Mouse (Mus musculus) fibroblast of lung, adult 2 months (primary cell): ENCODE results near the gene Cd151.

Experiments
- DNase-seq: peaks from one replicate; pipeline ENCODE4 v3.0.0-alpha.2; 2011; ENCODE audit warnings: low read depth

Gene Cd151

DNA sequence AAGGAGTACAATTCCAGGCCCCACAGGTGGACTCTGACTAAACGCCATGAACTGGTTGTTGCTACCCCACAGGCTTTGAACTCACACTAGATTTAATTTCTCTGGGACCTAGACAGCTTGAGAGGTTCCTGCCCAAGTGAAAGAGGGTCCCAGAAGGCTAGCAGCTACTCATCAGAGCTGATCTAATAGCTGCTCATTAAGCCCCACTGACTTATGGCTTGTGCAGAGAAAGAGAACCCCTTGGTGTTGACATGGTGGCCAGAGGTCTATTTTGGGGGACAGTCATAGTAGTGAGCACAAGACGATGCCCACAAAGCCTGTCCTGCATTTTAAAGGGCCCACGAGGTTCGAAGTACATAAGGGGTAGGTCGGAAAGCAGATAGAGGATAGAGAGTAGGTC lies 7.0 kb downstream of the Cd151 start:
- no peak for DNase-seq

DNA sequence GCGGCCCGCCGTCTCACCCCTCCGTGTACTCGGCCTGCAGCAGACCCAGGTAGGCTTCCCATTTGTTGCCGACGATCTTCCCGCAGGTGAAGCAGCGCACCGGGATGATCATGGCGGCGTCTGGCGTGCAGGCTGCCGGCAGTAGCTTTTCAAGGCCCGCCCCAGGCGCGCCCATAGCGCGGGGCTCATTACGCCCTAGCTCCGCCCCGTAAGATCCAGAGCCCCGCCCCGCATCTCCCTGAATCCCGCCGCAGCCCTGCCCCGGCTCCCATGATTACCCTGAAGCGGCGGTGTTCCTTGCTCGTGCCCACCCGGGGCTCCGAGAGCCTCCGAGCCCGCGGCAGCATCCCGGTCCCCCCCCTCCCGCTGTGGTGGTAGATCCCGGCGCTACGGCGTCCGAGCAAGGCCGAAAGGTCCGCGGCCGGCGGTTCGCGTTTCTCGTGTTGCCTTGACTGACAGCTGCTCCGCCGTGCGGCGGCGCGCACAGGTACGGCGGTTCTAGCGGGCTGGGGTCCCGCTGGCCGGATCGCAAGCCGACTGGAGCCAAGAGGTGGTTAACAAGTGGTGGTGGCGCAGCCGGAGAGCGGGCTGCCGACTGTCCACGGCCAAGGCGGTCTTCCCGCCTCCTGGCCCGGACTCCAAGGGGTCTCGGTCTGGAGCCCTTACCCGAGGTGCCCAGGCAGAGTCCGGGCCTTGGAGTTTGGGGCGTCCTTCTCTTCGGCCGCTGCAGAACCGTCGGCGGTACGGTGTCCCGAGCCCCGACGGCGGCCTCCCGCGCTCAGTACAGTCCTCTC lies 8.0 kb downstream of the Cd151 start, which contains the start of the genes Polr2l and Tspan4:
Gene Polr2l, minus strand, starts transcription at position 122 of the 794 bp plus-strand sequence.
Gene Tspan4, plus strand, starts transcription at position 230 of the 794 bp plus-strand sequence.
- DNase-seq, result no peak

GRCm38 (mm10) chr7:141475805-141476158 lies 8.6 kb downstream of the Cd151 start:
- DNase-seq, result no peak

- DNase-seq, result peak; percentile 76
Measured at GRCm38 (mm10) chr7:141476226-141476980, 9.2 kb downstream of the Cd151 start.

- no peak for DNase-seq
Measured at GRCm38 (mm10) chr7:141476981-141477370, 9.8 kb downstream of the Cd151 start.

DNA sequence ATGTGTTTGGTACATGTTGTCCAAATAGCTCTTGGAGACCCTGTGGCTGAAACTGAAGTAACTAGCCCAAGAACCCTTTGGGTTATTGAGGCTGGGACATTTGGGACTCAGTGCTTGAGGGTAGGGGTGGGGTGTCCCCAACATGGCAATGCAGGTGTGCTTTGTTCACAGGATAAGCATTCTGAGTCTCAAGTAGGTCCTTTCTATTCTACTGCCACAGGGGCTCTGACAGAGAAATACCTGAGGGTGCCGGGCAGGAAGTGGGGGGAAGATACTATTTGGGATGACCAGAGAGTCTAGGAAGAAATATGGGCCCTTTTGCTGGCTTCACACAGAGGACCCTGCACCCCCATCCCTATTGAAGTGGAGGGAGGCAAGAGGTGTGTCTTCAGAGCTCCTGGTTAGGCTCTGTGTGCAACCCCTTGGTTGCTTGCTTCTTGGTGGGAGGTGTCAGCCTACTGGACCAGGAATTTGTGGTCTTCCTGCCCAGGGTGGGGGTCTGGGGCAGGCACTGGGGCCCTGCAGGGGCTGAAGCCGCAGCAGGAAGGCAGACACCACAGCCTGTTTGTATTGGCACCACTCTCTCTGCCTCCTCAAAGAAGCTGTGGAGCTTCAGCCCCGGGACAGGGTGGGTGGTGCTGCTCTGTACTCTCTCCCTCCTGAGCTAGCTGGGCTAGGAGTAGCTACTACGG lies 10.5 kb downstream of the Cd151 start:
- DNase-seq, result no peak

DNA sequence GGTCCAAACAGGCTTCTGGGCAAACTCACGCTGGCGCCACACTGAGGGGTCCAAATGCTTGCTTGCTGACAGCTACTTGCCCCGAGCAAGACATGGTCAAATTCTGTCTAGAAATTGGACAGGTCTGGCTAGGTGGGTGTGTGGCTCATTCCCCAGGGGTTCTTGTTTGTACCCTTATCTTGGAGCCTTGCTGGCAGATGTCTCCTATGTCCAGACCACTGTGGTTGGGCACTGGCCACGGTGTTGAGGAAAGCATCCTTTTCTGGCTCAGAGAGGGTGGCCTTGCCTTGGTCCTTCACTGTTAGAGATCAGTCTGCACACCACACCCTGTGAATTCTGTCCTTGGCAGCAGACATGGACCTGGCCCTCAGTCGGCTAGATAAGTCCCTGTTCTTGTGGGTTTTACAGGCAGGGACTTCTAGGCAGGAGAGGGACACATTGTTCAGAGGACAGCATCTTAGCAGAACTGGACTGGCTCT lies 11.1 kb downstream of the Cd151 start:
- no peak for DNase-seq

DNA sequence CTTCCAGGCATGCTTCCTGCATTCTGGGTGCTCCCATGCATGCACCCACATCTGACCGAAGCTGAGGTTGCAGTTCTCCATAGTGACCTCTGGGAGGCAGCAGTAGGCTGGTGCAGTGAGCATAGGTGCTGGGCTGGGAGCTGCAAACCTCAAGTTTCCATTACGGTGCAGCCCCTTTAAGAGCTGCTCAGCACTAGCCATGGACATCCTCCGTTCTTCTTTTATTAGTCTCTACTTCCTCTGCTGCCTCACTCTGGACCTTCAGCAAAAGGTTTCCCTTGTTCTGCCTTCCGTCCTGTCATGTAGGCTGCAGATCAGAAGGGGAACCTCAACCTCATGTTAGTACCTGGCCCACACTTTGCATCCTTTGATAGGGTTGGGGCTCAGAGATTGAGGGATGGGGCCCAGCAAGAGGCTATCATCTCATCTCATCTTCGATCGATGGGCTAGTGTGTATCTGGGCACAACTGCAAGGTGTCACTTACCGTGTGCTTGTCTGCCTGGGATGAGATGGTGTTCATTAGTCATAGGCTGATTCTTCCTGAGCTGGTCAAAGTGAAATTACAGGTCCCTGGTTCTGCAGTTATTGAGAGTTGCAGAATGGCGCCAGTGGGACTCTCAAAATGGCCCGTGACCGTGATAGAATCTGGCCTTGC lies 13.8 kb downstream of the Cd151 start:
- no peak for DNase-seq

DNA sequence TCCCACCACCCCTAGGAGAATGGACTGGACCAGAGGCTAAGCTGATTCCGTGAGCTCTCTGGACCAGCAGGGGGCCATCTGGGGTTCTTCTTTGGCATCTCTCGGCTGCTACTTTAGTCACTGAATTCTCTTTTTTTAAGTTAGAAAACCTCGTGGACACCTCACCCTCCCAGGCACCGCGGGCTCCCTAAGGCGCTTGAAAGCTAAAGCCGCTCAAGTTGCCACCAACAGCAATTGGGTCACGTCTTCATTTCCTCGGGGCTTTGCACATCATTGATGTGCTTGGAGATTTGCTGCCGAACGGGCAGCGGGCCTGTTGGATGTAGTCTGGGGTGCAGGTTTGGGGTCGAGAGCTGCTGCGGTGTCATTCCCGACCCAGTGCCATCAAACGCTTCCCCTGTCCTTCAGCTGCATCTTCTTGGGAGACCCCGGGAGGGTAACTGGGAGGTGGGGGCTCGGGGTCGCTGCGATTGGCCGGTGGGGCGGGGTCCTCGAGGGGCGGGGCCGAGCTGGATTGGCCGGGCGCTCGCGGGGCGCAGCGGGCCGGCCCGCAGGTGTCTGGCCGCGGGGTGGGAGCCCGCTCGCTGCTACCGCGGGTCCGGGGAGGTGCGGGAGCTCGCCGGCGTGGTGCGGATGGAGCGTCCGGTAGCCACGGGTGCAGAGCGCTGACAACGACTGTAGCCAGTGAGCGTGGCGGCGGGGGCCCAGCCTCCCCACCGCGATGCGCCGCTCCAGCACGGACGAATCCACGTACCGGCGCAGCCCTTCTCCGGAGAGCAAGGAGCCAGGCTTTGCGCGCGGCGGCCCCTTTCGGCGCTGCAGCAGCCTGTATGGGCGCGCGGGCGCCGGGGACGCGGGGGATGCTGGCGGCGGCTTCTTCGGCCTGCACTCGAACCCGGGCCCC lies 14.6 kb downstream of the Cd151 start:
- DNase-seq, result no peak

- DNase-seq, result no peak
Measured at GRCm38 (mm10) chr7:141482531-141483024, 15.4 kb downstream of the Cd151 start.

GRCm38 (mm10) chr7:141483114-141483653 lies 16.0 kb downstream of the Cd151 start:
- DNase-seq, result no peak

GRCm38 (mm10) chr7:141484186-141485120 lies 17.3 kb downstream of the Cd151 start:
- no peak for DNase-seq

DNA sequence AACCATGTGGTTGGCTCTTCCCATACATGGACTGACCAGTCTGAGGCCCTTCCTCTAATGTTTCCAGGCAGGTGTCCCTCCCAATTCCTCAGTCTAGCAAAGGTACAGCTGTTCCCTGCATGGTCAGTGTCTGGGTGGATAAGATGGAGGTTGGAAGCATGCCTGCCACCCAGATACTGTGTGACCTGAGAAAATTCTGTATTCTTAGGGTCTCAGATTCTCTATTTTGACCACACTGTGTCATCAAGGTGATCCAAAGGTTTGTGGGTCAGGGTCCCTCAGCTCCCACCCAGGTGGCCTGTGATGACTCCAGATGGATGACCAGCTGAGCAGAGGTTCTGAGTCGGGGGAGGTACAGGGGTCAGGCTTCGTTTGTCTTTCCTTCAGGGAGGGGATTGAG lies 18.0 kb downstream of the Cd151 start:
- DNase-seq, result no peak

- DNase-seq, result no peak
Measured at GRCm38 (mm10) chr7:141485606-141486005, 18.4 kb downstream of the Cd151 start.

DNA sequence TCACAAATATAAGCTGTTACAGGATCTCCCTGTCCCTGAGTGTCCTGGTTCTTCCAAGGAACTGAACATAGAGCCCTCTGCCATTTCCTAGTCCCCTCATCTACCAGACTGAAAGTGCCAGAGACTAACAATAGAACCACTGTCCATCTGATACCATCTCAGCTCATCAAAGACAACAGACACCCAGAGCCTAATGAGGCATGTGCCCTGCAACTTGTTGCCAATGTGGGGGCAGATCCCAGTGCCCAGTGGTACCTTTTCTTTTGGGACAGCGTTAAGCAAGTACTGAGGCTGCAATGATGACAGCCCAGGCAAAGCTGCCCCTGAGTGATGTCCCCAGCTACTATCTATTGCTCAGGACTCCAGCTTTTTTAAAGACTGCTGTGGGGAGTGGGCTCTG lies 19.0 kb downstream of the Cd151 start:
- no peak for DNase-seq

- DNase-seq, result no peak
Measured at GRCm38 (mm10) chr7:141487141-141487540, 19.9 kb downstream of the Cd151 start.

DNA sequence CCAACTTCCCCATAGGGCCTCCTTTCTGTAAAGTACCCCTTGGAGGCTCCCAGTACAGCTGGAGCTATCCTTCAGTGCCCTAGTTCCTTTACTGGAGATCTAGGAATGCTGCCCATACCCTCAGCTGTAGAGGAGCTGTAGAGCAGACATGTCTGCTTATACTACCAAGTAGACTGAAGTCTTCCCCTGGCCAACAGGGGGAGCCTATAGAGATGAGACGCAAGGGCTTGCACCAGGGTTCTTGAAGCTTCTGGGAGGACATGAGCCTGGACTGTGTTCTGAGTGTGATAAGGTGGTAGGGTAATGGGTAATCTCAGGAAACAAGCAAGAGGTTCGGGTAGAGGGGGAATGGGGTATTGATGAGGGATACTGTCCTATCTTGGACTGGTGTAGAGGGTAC lies 24.0 kb downstream of the Cd151 start:
- DNase-seq, result no peak

DNA sequence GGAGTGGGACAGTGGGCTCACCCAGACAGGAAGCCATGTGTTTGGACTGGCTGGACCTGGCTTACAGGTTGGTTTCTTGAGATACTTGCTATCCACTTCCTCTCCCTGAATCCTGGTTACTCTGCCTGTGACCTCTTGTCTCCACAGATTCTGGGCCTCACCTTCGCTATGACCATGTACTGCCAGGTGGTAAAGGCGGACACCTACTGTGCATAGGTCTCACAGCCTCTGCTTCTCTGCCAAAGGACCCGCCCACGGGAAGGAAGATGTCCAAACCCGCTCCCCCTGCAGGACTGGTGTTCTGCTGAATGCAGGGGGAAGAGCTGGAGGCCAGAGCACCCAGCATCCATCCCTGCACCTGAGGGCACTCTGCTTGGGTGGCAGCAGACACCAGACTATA lies 25.5 kb downstream of the Cd151 start:
- DNase-seq, result no peak

DNA sequence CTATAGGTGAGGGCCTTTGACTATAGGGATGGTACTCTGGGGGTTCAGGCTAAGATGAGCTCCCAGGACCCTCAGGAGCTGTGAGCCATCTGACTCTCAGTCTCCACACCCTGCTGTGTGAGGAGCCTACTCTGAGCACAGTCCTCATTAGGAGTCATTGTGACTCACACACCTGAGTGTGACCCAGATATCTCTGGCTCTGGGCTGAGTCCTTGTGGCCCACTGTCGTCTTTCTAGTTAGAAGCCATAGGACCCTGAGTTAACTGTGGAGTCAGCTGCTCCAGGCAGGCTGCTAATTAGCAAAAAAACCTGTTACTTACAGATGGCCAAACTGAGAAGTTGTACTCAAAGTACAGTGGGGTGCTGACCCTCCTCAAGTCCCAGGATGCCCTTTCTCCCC lies 26.5 kb downstream of the Cd151 start:
- DNase-seq, result no peak
